Mouse (Mus musculus): Measurements from ENCODE around the gene Etnk2. TPM values are rescaled to one million over a fixed set of nuclear protein-coding genes. Genes with fewer than 3 reads are reported as not detected.

Etnk2 gene
- polyA plus RNA-seq, 1 experiment: not detected

- no peak overlapping the region for H3K4me3 ChIP-seq (ENCODE audit: insufficient read depth, low read depth, low read length)
- no peak for TF ChIP-seq CTCF (IDR thresholded peaks at IDR 0.05; ENCODE audit: insufficient read depth, low read depth, low read length)
- no peak overlapping the region for H3K27ac ChIP-seq (ENCODE audit: insufficient read depth, low read depth, low read length)
- WGBS: 81% methylated on average over 6 of the region's 6 CpGs
- H3K4me1 ChIP-seq (ENCODE audit: control insufficient read depth, insufficient read depth, low read length): peaks cover 23% of the 10 kb centered on the region
These were observed 52.1 kb downstream of the Etnk2 start for GRCm38 (mm10) chr1:133415505-133415904.

GRCm38 (mm10) chr1:133416472-133416871 is 53.1 kb downstream of the Etnk2 start:
- Histone ChIP-seq H3K4me1 (ENCODE audit: control insufficient read depth, insufficient read depth, low read length) (peaks cover 23% of the 10 kb centered on the region), H3K4me3 (ENCODE audit: insufficient read depth, low read depth, low read length) (no peak overlapping the region), H3K27ac (ENCODE audit: insufficient read depth, low read depth, low read length) (no peak overlapping the region)
- TF ChIP-seq CTCF (IDR thresholded peaks at IDR 0.05; ENCODE audit: insufficient read depth, low read depth, low read length) (no peak), POLR2A (IDR thresholded peaks at IDR 0.05; ENCODE audit: insufficient read depth, low read depth, low read length) (no peak)
- WGBS: 90% methylated on average over 7 of the region's 7 CpGs

GRCm38 (mm10) chr1:133417113-133417512 is 53.7 kb downstream of the Etnk2 start:
- Histone ChIP-seq H3K4me1 (ENCODE audit: control insufficient read depth, insufficient read depth, low read length) (peaks cover 23% of the 10 kb centered on the region), H3K4me3 (ENCODE audit: insufficient read depth, low read depth, low read length) (no peak overlapping the region), H3K27ac (ENCODE audit: insufficient read depth, low read depth, low read length) (no peak overlapping the region)
- TF ChIP-seq POLR2A (IDR thresholded peaks at IDR 0.05; ENCODE audit: insufficient read depth, low read depth, low read length) (no peak), CTCF (IDR thresholded peaks at IDR 0.05; ENCODE audit: insufficient read depth, low read depth, low read length) (no peak)
- 76% methylated on average over 3 of the region's 3 CpGs for WGBS

GRCm38 (mm10) chr1:133417539-133417938 is 54.2 kb downstream of the Etnk2 start:
- Histone ChIP-seq H3K4me3 (ENCODE audit: insufficient read depth, low read depth, low read length) (no peak overlapping the region), H3K4me1 (ENCODE audit: control insufficient read depth, insufficient read depth, low read length) (peaks cover 24% of the 10 kb centered on the region), H3K27ac (ENCODE audit: insufficient read depth, low read depth, low read length) (no peak overlapping the region)
- TF ChIP-seq CTCF (IDR thresholded peaks at IDR 0.05; ENCODE audit: insufficient read depth, low read depth, low read length): no peak
- no peak for TF ChIP-seq POLR2A (IDR thresholded peaks at IDR 0.05; ENCODE audit: insufficient read depth, low read depth, low read length)
- WGBS: 85% methylated on average over 1 of the region's 1 CpGs

GRCm38 (mm10) chr1:133418164-133418800 is 54.9 kb downstream of the Etnk2 start:
- H3K27ac ChIP-seq (ENCODE audit: insufficient read depth, low read depth, low read length): 0 out of 2 replicates have a peak overlapping the region, but pooled peaks have one; percentile 7
- WGBS: 36% methylated on average over 28 of the region's 28 CpGs
- peaks cover 23% of the 10 kb centered on the region for H3K4me1 ChIP-seq (ENCODE audit: control insufficient read depth, insufficient read depth, low read length)
- peak overlapping the region; percentile 23 for H3K4me3 ChIP-seq (ENCODE audit: insufficient read depth, low read depth, low read length)
- TF ChIP-seq CTCF (IDR thresholded peaks at IDR 0.05; ENCODE audit: insufficient read depth, low read depth, low read length): no peak
- no peak for TF ChIP-seq POLR2A (IDR thresholded peaks at IDR 0.05; ENCODE audit: insufficient read depth, low read depth, low read length)

- Histone ChIP-seq H3K27ac (ENCODE audit: insufficient read depth, low read depth, low read length) (no peak overlapping the region), H3K4me3 (ENCODE audit: insufficient read depth, low read depth, low read length) (no peak overlapping the region), H3K4me1 (ENCODE audit: control insufficient read depth, insufficient read depth, low read length) (peaks cover 23% of the 10 kb centered on the region)
- WGBS: 88% methylated on average over 3 of the region's 3 CpGs
- no peak for TF ChIP-seq POLR2A (IDR thresholded peaks at IDR 0.05; ENCODE audit: insufficient read depth, low read depth, low read length)
- TF ChIP-seq CTCF (IDR thresholded peaks at IDR 0.05; ENCODE audit: insufficient read depth, low read depth, low read length): no peak
These were observed 55.9 kb downstream of the Etnk2 start for GRCm38 (mm10) chr1:133419178-133419834.

- TF ChIP-seq POLR2A (IDR thresholded peaks at IDR 0.05; ENCODE audit: insufficient read depth, low read depth, low read length) (no peak), CTCF (IDR thresholded peaks at IDR 0.05; ENCODE audit: insufficient read depth, low read depth, low read length) (no peak)
- WGBS: 82% methylated on average over 3 of the region's 3 CpGs
- Histone ChIP-seq H3K4me3 (ENCODE audit: insufficient read depth, low read depth, low read length) (no peak overlapping the region), H3K4me1 (ENCODE audit: control insufficient read depth, insufficient read depth, low read length) (peaks cover 19% of the 10 kb centered on the region), H3K27ac (ENCODE audit: insufficient read depth, low read depth, low read length) (no peak overlapping the region)
These were observed 57.1 kb downstream of the Etnk2 start for GRCm38 (mm10) chr1:133420491-133420890.

GRCm38 (mm10) chr1:133421061-133421460 is 57.7 kb downstream of the Etnk2 start:
- Histone ChIP-seq H3K4me1 (ENCODE audit: control insufficient read depth, insufficient read depth, low read length) (peaks cover 19% of the 10 kb centered on the region), H3K27ac (ENCODE audit: insufficient read depth, low read depth, low read length) (no peak overlapping the region), H3K4me3 (ENCODE audit: insufficient read depth, low read depth, low read length) (no peak overlapping the region)
- TF ChIP-seq CTCF (IDR thresholded peaks at IDR 0.05; ENCODE audit: insufficient read depth, low read depth, low read length): no peak
- no peak for TF ChIP-seq POLR2A (IDR thresholded peaks at IDR 0.05; ENCODE audit: insufficient read depth, low read depth, low read length)
- 91% methylated on average over 2 of the region's 2 CpGs for WGBS

- Histone ChIP-seq H3K4me1 (ENCODE audit: control insufficient read depth, insufficient read depth, low read length) (peaks cover 15% of the 10 kb centered on the region), H3K27ac (ENCODE audit: insufficient read depth, low read depth, low read length) (no peak overlapping the region), H3K4me3 (ENCODE audit: insufficient read depth, low read depth, low read length) (peak overlapping the region; percentile 56)
- TF ChIP-seq CTCF (IDR thresholded peaks at IDR 0.05; ENCODE audit: insufficient read depth, low read depth, low read length) (no peak), POLR2A (IDR thresholded peaks at IDR 0.05; ENCODE audit: insufficient read depth, low read depth, low read length) (no peak)
- WGBS: 47% methylated on average over 16 of the region's 16 CpGs
These were observed 58.7 kb downstream of the Etnk2 start for GRCm38 (mm10) chr1:133421975-133422570.

All from olfactory bulb, adult 2 months (tissue).